Mouse (Mus musculus): ENCODE data around the gene Fam20b. TPM values are rescaled to one million over a fixed set of nuclear protein-coding genes. Genes with fewer than 3 reads are reported as not detected.
A peak's percentile ranks its signal among the peaks of the same experiment; 100 is the strongest.

Fam20b gene
- total and polyA plus RNA-seq, 2 experiments from 2014 or later = 29.6 to 53.7 TPM

DNA sequence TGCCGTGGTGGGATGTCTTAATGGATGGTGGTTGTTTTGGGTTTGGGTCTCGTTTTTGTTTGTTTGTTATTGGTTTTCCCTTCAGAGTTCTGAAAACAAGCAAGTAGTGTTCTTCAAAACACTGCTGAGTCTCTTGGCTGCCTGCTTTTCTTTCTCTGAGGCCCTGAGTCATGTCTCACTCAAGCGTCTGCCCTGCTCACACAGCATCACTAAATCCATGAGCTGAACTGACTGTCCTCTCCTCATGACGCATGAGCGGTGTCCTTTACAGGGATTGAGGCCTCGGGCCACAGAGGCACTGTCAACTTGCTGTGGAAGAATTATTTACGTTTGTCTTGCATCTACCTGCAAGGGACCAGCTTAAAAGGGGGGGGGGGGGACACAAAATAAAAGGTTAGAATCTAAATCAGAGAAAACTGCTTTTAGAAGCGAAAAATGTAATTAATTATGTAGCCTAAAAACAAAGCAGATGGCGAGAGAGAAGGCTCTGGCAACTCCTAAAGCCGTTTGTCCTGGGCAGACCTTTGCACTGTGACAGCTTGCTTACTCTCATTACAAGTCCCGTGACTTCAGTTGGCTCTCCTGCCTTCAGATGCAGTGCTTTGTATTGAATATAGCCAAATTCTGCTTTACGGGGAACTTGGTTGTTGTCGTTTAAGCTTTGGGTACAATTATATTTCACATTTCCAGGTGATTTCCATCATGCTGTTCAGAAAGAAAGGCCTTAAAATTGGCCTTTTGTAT is 73.9 kb downstream of the Fam20b start:
- WGBS = 53% methylated on average over 13 of the region's 13 CpGs
- peaks cover 33% of the 10 kb centered on the region for H3K36me3 ChIP-seq (ENCODE audit: insufficient read depth, low read length)
- ATAC-seq (peak; percentile 45; the same call in 1 of the 2 replicates), DNase-seq (ENCODE audit: low spot score) (peak; percentile 48)
- H3K4me1 ChIP-seq (ENCODE audit: insufficient read depth, low read length) = no peaks in the 10 kb centered on the region
- 0 out of 2 replicates have a peak overlapping the region, but pooled peaks have one; percentile 5 for H3K27ac ChIP-seq
- no peak overlapping the region for H3K4me3 ChIP-seq (ENCODE audit: low read length)
- no peaks in the 10 kb centered on the region for H3K27me3 ChIP-seq (ENCODE audit: insufficient read depth, low read length)
- H3K9ac ChIP-seq (replicated peaks; ENCODE audit: low read length) = no peak overlapping the region
- TF ChIP-seq CTCF (IDR thresholded peaks at IDR 0.05; ENCODE audit: low read depth) = no peak
- no peaks in the 10 kb centered on the region for H3K9me3 ChIP-seq (ENCODE audit: low read length)
- no peak overlapping the region for H3K4me2 ChIP-seq (ENCODE audit: low read depth, low read length)

- Histone ChIP-seq H3K36me3 (ENCODE audit: insufficient read depth, low read length) (peaks cover 33% of the 10 kb centered on the region), H3K9ac (replicated peaks; ENCODE audit: low read length) (no peak overlapping the region), H3K9me3 (ENCODE audit: low read length) (no peaks in the 10 kb centered on the region), H3K27ac (no peak overlapping the region), H3K4me2 (ENCODE audit: low read depth, low read length) (no peak overlapping the region), H3K4me1 (ENCODE audit: insufficient read depth, low read length) (no peaks in the 10 kb centered on the region), H3K27me3 (ENCODE audit: insufficient read depth, low read length) (no peaks in the 10 kb centered on the region), H3K4me3 (ENCODE audit: low read length) (no peak overlapping the region)
- DNase-seq (ENCODE audit: low spot score) = peak; percentile 21
- no peak for TF ChIP-seq CTCF (IDR thresholded peaks at IDR 0.05; ENCODE audit: low read depth)
- 36% methylated on average over 10 of the region's 10 CpGs for WGBS
- ATAC-seq = no peak
Observed at GRCm38 (mm10) chr1:156644061-156644460, 74.8 kb downstream of the Fam20b start.

DNA sequence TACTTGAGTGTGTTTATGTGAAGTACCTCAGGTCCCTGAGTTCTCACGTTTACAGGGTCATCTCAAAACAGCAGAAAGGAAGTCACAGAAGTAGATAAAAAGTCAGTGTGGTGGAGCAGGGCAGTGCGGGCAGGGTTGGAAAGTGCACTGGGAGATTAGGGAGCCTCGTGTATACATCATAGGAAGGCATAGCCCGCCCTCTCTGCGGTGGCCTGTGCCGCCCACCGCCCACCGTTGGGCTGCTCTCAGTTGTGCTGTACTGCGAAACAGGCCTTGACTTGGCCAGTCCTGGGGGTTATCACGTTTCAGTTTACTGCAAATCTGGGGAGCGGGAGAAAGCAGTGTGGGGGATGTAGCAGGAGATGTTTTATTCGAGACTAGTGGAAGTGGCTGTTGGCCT is 76.1 kb downstream of the Fam20b start:
- Histone ChIP-seq H3K4me3 (ENCODE audit: low read length) (no peak overlapping the region), H3K9ac (replicated peaks; ENCODE audit: low read length) (no peak overlapping the region), H3K36me3 (ENCODE audit: insufficient read depth, low read length) (peaks cover 33% of the 10 kb centered on the region), H3K4me1 (ENCODE audit: insufficient read depth, low read length) (no peaks in the 10 kb centered on the region), H3K27me3 (ENCODE audit: insufficient read depth, low read length) (no peaks in the 10 kb centered on the region), H3K9me3 (ENCODE audit: low read length) (no peaks in the 10 kb centered on the region), H3K4me2 (ENCODE audit: low read depth, low read length) (no peak overlapping the region), H3K27ac (no peak overlapping the region)
- DNase-seq (ENCODE audit: low spot score) (no peak), ATAC-seq (no peak)
- 80% methylated on average over 12 of the region's 12 CpGs for WGBS
- no peak for TF ChIP-seq CTCF (IDR thresholded peaks at IDR 0.05; ENCODE audit: low read depth)

DNA sequence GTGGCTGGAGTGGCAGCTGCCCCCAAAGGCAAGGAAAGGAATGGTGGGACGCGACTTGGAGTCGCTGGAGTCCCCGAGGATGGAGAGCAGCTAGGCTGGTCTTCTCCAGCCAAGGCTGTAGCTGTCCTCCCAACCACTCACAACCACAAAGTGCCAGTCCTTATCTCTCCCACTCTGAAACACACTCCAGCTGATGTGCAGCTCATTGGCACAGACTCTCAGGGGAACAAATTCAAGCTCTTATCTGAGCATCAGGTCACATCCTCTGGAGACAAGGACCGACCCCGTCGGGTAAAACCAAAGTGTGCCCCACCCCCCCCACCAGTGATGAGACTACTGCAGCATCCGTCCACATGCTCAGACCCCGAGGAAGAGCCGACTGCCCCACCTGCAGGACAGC is 77.1 kb downstream of the Fam20b start:
- no peak overlapping the region for H3K4me3 ChIP-seq (ENCODE audit: low read length)
- H3K9me3 ChIP-seq (ENCODE audit: low read length) = no peaks in the 10 kb centered on the region
- ATAC-seq = no peak
- TF ChIP-seq CTCF (IDR thresholded peaks at IDR 0.05; ENCODE audit: low read depth) = no peak
- H3K4me1 ChIP-seq (ENCODE audit: insufficient read depth, low read length) = no peaks in the 10 kb centered on the region
- H3K36me3 ChIP-seq (ENCODE audit: insufficient read depth, low read length) = peaks cover 33% of the 10 kb centered on the region
- no peak overlapping the region for H3K9ac ChIP-seq (replicated peaks; ENCODE audit: low read length)
- DNase-seq (ENCODE audit: low spot score) = no peak
- no peak overlapping the region for H3K27ac ChIP-seq
- 86% methylated on average over 10 of the region's 10 CpGs for WGBS
- no peak overlapping the region for H3K4me2 ChIP-seq (ENCODE audit: low read depth, low read length)
- H3K27me3 ChIP-seq (ENCODE audit: insufficient read depth, low read length) = no peaks in the 10 kb centered on the region

- WGBS = 43% methylated on average over 4 of the region's 4 CpGs
- Histone ChIP-seq H3K9me3 (ENCODE audit: low read length) (no peaks in the 10 kb centered on the region), H3K4me3 (ENCODE audit: low read length) (no peak overlapping the region), H3K36me3 (ENCODE audit: insufficient read depth, low read length) (peaks cover 37% of the 10 kb centered on the region), H3K27ac (no peak overlapping the region), H3K4me2 (ENCODE audit: low read depth, low read length) (no peak overlapping the region), H3K27me3 (ENCODE audit: insufficient read depth, low read length) (no peaks in the 10 kb centered on the region), H3K9ac (replicated peaks; ENCODE audit: low read length) (no peak overlapping the region), H3K4me1 (ENCODE audit: insufficient read depth, low read length) (no peaks in the 10 kb centered on the region)
- ATAC-seq (peak; percentile 50), DNase-seq (ENCODE audit: low spot score) (peak; percentile 58)
- peak; percentile 55 for TF ChIP-seq CTCF (IDR thresholded peaks at IDR 0.05; ENCODE audit: low read depth)
Observed at GRCm38 (mm10) chr1:156640577-156640976, 78.3 kb downstream of the Fam20b start.

- TF ChIP-seq CTCF (IDR thresholded peaks at IDR 0.05; ENCODE audit: low read depth) = no peak
- Histone ChIP-seq H3K4me2 (ENCODE audit: low read depth, low read length) (no peak overlapping the region), H3K4me1 (ENCODE audit: insufficient read depth, low read length) (no peaks in the 10 kb centered on the region), H3K4me3 (ENCODE audit: low read length) (no peak overlapping the region), H3K27me3 (ENCODE audit: insufficient read depth, low read length) (no peaks in the 10 kb centered on the region), H3K9ac (replicated peaks; ENCODE audit: low read length) (no peak overlapping the region), H3K36me3 (ENCODE audit: insufficient read depth, low read length) (peaks cover 38% of the 10 kb centered on the region), H3K27ac (no peak overlapping the region), H3K9me3 (ENCODE audit: low read length) (no peaks in the 10 kb centered on the region)
- DNase-seq (ENCODE audit: low spot score) = no peak
- no peak for ATAC-seq
- WGBS = 87% methylated on average over 5 of the region's 5 CpGs
Observed at GRCm38 (mm10) chr1:156639455-156639854, 79.4 kb downstream of the Fam20b start.

- DNase-seq (ENCODE audit: low spot score) (no peak), ATAC-seq (no peak)
- Histone ChIP-seq H3K9me3 (ENCODE audit: low read length) (no peaks in the 10 kb centered on the region), H3K27ac (no peak overlapping the region), H3K27me3 (ENCODE audit: insufficient read depth, low read length) (no peaks in the 10 kb centered on the region), H3K4me3 (ENCODE audit: low read length) (no peak overlapping the region), H3K9ac (replicated peaks; ENCODE audit: low read length) (no peak overlapping the region), H3K36me3 (ENCODE audit: insufficient read depth, low read length) (peaks cover 17% of the 10 kb centered on the region), H3K4me2 (ENCODE audit: low read depth, low read length) (no peak overlapping the region), H3K4me1 (ENCODE audit: insufficient read depth, low read length) (no peaks in the 10 kb centered on the region)
- TF ChIP-seq CTCF (IDR thresholded peaks at IDR 0.05; ENCODE audit: low read depth) = no peak
- WGBS = 64% methylated on average over 2 of the region's 2 CpGs
Observed at GRCm38 (mm10) chr1:156635148-156635547, 83.7 kb downstream of the Fam20b start.
